Comparison of ENCODE assay signal across 22 mouse cellular contexts in the genomic region with DNA sequence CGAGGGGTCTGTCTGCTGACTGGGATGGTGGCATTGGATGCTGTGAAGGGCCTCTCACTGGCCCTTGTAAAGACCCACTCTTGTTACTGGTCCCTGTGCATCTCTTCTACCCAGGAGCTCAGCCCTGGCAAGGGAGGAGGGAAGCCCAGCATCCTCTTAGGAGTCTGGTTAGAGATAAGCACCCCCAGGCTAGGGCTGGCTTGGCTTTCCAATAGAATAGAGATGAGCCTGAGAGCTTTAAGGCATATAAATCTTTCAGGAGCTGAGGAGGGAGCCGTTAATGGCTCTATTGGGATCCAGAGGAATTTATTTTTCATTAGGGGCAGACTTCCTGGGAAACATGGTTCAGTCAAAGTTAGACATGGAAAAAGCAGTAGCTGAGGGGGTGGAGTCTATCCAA.
"Had no signal": no experiment of that assay in that cellular context is flagged by ENCODE, and none has a peak within 500 bp of the region (broad histone marks: within the 10 kb centered on the region; RNA-seq: fewer than 3 reads in every experiment).

No protein-coding gene starts in this region.

- DNase-seq: kidney, adult 18-20 months; kidney, adult 9 months; kidney, postnatal 14 days; kidney, postnatal 4 days; layer of hippocampus, adult 9-11 months; liver; lung, adult 18-20 months; lung, postnatal 10 days; lung, postnatal 36 days; thymus, adult 18-20 months; thymus, postnatal 36 days had no signal

- H3K36me3 ChIP-seq: limb, embryonic 10.5 days; limb, embryonic 13.5 days; liver, embryonic 12.5 days; liver, embryonic 15.5 days; lung, embryonic 15.5 days; midbrain, embryonic 12.5 days; neural tube, embryonic 12.5 days had no signal

- H3K4me2 ChIP-seq: limb, embryonic 13.5 days; liver, embryonic 12.5 days; liver, embryonic 15.5 days; lung, embryonic 15.5 days; midbrain, embryonic 12.5 days; neural tube, embryonic 12.5 days had no signal

- H3K9ac ChIP-seq: limb, embryonic 13.5 days; liver, embryonic 12.5 days; liver, embryonic 15.5 days; lung, embryonic 15.5 days; midbrain, embryonic 12.5 days; neural tube, embryonic 12.5 days had no signal

- ATAC-seq: intestine, embryonic 16.5 days; liver, embryonic 12.5 days had no signal

- H3K4me1 ChIP-seq: limb, embryonic 10.5 days; limb, embryonic 13.5 days; lung, embryonic 15.5 days; midbrain, embryonic 12.5 days; neural tube, embryonic 12.5 days had no signal

- H3K4me3 ChIP-seq: layer of hippocampus, adult 2 months; limb, embryonic 10.5 days; limb, embryonic 13.5 days; liver, embryonic 12.5 days; liver, embryonic 15.5 days; lung, embryonic 15.5 days; megakaryocyte, embryonic 14.5 days; midbrain, embryonic 12.5 days; myocyte; neural tube, embryonic 12.5 days had no signal

- H3K27ac ChIP-seq: layer of hippocampus, adult 2 months; limb, embryonic 10.5 days; limb, embryonic 13.5 days; liver, embryonic 12.5 days; liver, embryonic 15.5 days; lung, embryonic 15.5 days; midbrain, embryonic 12.5 days; neural tube, embryonic 12.5 days had no signal

- H3K9me3 ChIP-seq: limb, embryonic 10.5 days; liver, embryonic 15.5 days; lung, embryonic 15.5 days; midbrain, embryonic 12.5 days; neural tube, embryonic 12.5 days had no signal

- H3K27me3 ChIP-seq: limb, embryonic 13.5 days; liver, embryonic 12.5 days; liver, embryonic 15.5 days; lung, embryonic 15.5 days; midbrain, embryonic 12.5 days; neural tube, embryonic 12.5 days had no signal
